Mouse (Mus musculus) adrenal gland, postnatal 10 days (tissue): ENCODE measurements around the gene Wdpcp. TPM values are rescaled to one million over a fixed set of nuclear protein-coding genes. Genes with fewer than 3 reads are reported as not detected.

ENCODE experiments used
- DNase-seq: peaks from one replicate; pipeline ENCODE4 v3.0.0; 2021; ENCODE audit warnings: mixed read lengths
- total RNA-seq, 2 experiments: library from RNA; stranded (reverse); gene quantifications; 2 replicates each; pipeline ENCODE4 v1.2.3; 2021

Wdpcp gene
- total RNA-seq, 2 experiments from 2014 or later, result 6.9 to 9.9 TPM

DNA sequence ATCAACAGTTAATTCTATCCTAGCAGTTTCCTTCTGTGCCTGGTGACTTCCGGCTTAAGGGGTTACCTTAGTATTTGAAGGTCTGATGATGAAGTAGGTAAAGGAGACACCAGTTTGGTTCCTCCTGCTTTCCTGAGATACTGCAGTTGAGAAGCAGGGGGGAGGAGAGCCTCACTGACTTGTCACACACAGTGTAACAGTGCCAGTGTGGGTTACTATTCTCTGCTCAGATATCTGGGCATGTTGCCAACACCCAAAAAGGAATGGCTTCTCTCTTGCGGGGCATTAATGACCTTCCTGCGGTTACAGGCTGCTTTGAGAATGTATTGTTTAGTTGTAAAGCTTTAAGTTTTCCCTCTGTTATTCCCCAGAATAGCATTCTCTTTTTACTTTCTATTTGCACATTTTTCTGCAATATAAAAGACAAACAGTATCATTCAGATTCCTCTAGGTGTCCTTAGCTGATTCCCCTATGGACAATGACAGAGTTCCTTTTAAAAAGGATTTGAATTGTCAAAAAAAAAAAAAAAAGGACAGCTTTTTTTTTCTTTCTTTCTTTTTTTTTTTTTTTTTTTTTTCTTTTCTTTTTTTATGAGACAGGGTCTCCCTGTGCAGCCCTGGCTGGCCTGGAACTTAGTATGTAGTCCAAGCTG, 2.5 kb upstream of the Wdpcp start:
- DNase-seq, result peak; percentile 75

GRCm38 (mm10) chr11:21570109-21570474, 1.9 kb upstream of the Wdpcp start:
- DNase-seq, result no peak

- peak; percentile 49 for DNase-seq
Observed at GRCm38 (mm10) chr11:21570973-21571372, 1.1 kb upstream of the Wdpcp start.

GRCm38 (mm10) chr11:21581472-21581871, 9.4 kb downstream of the Wdpcp start:
- peak; percentile 11 for DNase-seq

DNA sequence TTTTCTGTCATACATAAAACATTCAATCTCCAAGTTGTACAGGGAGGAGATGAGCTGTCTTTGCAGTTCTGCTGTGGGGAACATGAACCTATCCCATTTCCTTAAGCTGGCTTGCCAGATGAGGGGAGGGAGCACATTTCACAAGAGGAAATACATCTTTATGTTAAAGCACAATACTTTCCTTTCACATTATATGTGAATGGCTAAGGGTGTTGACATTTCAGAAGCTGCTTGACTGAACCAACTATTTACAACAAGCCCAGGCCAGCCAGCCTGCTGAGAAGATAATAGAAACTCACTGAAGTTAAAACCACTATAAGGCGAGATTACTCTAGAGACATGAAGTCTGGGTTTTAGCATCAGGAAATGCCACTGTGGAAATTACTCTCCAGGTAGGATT, 11.3 kb downstream of the Wdpcp start:
- no peak for DNase-seq

GRCm38 (mm10) chr11:21602497-21602896, 30.5 kb downstream of the Wdpcp start:
- no peak for DNase-seq

DNA sequence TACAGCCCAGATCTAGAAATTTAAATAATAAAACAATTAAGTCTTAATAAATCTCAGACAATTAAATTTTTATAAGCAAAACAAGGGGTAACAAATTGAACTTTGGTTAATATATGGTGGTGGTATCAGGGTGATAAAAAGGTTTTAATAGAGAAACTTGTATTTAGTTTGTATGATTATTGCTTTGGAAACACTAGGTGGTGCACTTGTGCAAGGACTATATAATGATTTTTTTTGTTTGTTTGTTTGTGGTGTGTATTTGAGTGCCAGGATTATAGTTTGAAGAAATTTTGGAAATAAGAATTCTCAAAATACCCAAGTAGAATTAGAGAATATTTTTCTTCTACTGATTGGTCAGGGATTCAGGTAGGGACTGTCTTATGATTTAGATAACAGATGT, 43.9 kb downstream of the Wdpcp start:
- DNase-seq, result no peak

DNA sequence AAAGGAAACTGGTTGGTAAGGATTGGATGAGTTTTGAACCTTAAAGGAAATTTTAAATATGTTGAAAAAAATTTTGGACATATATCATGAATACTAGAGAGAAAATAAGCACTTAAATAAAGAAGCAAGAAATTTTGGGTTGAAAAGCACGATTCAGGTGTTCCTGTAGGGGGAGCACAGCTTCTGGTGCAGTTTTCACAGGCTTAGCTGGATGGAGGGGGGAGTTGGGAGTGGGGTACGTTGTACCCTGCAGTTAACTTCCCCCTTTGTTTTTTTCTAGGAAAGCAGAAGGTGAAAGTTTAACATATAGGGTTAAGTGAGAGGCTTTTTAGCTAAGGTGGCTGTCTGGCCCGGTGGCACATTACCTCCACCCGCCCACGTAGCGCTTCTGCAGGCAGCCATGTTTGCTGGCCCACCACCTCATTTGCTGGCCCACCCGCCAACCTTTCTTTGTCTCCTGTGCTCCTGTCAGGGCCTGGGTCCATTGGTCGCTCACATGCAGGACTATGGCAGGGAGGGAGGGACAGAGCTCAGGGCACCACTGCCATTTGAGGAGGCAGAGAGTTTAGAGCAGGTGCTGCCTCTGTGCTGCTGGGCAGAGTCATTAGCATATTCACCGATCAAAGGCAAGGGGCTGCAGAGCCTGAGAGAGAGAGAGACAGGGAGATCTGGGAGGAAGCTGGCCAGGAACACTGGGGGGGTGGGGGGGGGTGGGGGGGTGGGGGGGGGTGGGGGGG, 62.3 kb downstream of the Wdpcp start:
- no peak for DNase-seq

DNA sequence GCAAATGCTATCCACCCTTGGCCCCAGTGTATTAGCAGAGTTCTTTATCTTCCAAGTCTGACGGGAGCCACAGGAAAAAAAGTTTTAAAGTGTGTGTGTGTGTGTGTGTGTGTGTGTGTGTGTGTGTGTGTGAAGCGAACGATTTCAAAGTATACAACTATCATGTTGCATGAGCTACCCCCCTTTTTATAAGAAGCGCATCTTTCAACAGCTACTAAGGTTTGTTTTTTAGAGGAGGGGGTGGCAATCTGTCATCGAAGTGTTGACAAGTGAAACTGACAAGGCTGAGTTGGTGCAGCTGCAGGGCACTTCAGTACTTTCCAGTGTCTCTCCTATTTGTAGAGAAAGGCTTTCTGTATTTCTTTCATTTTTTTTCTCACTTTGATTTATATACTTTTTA, 66.3 kb downstream of the Wdpcp start:
- DNase-seq, result no peak

- DNase-seq, result peak; percentile 62
Observed at GRCm38 (mm10) chr11:21639534-21639933, 67.5 kb downstream of the Wdpcp start.

GRCm38 (mm10) chr11:21644231-21644630, 72.2 kb downstream of the Wdpcp start:
- no peak for DNase-seq

DNA sequence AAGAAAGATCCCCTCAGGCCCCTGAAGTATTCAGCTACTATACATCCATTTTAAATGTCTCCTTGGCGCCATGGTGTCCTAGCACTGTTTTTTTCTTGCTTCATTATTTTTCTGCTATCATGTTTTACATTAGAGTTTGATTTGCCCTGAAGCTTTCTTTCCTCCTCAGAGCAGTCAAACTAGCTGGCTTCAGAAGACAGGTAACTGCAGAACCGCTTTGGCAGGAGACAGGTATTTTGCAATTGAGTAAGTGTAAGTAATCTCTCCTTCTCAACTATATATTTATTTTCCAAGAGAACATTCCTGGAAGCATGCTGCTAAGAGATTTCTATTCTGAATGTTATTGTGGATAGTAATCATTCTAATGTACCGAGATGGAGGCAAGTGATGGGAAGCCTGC, 74.1 kb downstream of the Wdpcp start:
- DNase-seq, result no peak

GRCm38 (mm10) chr11:21658985-21659384, 87.0 kb downstream of the Wdpcp start:
- peak; percentile 46 for DNase-seq

DNA sequence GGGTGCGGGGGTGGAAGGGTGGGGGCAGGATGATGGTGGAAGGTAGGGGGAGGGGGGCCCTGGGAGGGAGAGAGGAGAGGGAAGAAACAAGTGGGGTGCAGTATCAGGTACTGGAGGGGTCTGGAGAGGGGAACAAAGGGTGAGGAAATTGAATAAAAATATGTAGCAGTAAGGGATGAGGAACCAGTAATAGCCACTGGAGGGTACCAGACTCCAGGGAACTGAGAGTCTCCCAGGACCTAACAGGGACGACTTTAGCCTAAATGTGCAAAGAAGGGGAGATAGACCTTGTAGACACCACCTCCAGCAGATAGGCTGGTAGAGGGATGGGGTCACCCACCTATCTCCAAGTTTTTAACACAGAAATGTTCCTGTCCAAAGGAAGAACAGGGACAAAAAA, 105.0 kb downstream of the Wdpcp start:
- no peak for DNase-seq

DNA sequence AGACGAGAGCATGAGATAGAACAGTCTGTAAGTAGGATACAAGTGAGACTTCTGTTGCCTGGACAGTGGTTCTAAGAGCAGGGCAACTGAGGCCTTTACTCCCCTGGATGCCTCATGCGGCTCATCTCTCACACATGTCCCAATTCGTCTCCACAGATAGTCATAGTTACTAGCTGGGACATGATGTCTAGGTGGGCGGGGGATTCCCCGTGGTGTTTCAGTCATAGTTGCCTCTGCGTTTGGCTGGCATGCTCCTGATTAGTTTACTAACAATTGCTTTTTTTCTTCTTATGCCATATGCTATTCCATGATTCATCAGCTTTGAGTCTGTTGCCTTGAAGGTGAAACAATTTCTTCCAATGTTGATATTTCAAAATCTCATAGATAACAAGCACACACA, 116.4 kb downstream of the Wdpcp start:
- no peak for DNase-seq

DNA sequence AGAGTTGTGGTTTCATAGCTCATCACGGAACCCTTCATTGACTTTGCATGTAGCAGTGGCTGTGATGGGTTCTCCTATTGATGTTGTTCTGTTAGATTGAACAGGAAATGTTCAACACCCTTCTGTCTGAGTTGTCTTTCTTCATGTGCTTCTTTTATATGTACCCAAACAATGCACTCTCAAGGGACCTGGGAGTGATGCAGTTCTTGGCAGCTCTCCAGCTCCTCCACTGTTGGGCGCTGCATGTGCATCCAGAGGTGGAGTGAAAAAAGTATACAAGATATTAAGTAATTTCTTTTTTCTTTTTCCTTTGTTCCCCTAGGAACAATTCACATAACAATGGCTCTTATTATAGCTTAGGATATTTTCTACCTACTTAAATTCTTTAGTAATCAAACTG, 118.7 kb downstream of the Wdpcp start:
- DNase-seq, result peak; percentile 7

DNA sequence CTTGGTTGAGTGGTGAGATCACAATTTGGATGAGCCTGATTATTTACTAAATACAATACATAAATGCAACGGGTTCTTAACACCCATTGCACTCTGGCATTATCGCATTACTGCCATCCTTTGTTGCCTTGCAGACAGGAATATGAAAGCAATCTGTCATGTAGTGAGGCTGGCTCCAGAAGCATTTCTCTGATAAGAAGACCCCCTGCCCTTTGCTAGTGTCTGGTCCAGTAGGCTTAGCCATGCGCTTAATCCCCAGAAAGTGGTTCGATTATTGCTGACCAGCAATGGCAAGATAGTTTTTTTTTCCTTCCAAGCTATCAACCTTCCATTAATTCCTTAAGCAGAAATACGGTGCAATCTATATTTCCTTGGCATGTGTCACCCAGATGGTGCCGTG, 122.1 kb downstream of the Wdpcp start:
- DNase-seq, result no peak

- no peak for DNase-seq
Observed at GRCm38 (mm10) chr11:21697642-21698041, 125.6 kb downstream of the Wdpcp start.

- DNase-seq, result no peak
Observed at GRCm38 (mm10) chr11:21713508-21713907, 141.5 kb downstream of the Wdpcp start.

DNA sequence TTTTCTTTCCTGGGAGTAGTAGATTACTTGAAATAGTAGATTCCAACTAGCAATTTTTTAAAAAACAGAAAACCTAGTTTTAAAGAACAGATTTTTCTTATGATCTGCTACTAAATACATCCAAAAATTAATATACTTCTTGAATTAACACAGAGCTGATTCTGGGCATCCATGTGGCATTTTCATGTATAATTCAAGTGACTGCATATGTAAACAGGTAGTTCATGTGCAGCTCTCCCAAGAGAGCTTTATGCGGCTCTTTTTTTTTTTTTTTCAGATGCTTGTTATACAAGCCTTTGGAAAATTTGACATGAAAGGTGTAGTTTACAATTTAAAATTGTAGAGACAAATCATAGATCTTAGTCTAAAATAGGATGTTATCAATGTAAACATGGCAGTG, 142.0 kb downstream of the Wdpcp start:
- no peak for DNase-seq

DNA sequence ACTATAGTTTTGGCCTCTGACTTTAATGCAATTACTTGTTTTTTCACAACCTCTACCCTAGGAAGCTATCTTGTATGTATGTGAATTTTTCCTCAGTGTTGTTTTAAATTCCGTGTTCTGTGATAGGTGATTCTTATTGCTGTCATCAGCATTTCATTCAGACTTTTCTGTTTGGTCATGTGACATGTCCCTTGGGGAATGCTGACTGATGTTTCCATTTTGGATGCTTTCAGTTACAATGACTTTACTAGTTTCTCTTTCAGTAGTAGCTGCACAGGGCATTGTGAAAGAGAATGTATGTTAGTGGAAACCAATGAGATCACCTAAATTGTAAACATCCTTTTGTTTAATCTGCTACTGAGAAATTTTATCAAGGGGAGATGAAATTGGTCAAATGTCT, 154.3 kb downstream of the Wdpcp start:
- no peak for DNase-seq

DNA sequence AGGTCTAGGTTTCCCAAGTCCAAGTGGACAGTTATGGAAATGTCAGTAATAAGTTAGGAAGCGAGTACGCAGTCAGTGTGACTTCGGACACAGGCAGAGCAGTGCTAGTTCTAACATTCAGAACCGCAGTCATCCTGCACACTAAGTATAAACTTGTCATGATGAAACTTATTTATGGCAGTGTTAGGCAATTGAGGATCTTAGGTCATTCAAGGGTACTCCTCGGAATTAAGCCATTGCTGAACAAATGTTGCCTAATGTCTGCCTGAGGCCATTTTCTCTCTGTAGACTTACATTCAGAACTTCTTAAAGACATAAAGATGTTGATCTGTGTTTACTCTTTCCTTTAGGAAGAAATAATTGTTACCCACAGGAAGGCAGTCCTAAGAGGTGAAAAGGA, 157.0 kb downstream of the Wdpcp start:
- DNase-seq, result peak; percentile 9

GRCm38 (mm10) chr11:21729961-21730360, 157.9 kb downstream of the Wdpcp start:
- peak; percentile 10 for DNase-seq

DNA sequence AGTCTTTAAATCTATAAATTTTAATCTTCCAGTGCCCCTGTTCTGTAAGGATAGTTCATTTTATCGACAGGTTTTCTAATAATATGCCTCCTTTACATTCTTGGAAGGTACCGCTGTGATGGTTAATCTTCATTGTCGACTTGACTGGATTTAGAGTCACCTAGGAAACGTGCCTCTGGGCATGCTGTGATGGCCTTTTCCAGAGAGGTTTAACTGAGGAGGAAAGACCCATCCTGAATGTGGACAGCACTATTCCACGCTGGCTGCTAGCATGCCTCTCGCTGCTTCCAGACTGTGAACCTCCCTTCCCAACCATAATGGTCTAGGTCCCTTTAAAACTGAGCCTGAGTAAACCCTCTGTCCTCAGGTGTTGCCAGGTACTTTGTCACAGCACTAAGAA, 163.2 kb downstream of the Wdpcp start:
- DNase-seq, result no peak
